Mouse (Mus musculus): Measurements from ENCODE around the gene Rundc3a.
"Not testable (repeated sequence)": the region's sequence is repeated elsewhere in the genome, so short reads cannot be mapped to it uniquely, and the experiment has no call there.

Gene Rundc3a

GRCm38 (mm10) chr11:102393238-102393634, at the start of gene Rundc3a:
TSS of gene Rundc3a (plus strand) at chr11:102393403.
- peak; percentile 92 to 94 for DNase-seq (ENCODE audit: low spot score in 2 of 2)

DNA sequence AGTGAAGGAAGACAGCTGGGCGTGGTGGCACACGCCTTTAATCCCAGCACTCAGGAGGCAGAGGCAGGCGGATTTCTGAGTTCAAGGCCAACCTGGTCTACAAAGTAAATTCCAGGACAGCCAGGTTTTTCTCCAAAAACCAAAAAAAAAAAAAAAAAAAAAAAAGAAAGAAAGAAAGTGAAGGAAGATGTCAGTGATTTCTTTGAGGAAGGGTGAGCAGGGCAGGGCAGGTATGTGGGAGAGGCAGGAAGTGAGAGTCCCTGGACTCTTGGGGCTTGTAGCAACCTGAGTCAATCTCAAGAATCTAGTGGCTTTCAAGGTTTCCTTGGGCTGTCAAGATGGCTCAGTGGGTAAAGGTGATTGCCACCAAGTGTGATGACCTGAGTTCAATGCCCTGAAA, 48.7 kb upstream of the Rundc3a start:
- no peak for DNase-seq (ENCODE audit: low spot score in 2 of 2)

GRCm38 (mm10) chr11:102346926-102347325, 46.3 kb upstream of the Rundc3a start:
- DNase-seq (ENCODE audit: low spot score in 2 of 2), result no peak

DNA sequence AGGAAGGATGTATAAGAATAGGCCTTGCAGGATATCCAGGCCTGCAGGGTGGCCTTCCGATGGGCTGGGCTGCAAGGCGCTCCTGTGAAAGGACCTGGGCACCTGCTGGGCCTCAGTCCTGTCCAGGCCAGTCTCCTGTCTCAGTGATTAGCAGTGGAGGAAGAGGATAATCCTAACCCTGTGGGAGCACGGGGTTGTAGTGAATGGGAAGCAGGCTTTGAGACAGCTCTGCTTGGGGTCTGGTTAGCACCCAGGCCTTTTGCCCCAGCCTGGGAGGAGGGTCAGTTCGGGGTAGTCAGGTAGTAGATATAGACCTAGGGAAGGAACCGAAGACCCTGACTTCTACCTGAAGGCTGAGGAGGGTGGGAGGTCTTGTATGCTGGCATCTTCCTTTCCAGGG, 45.5 kb upstream of the Rundc3a start:
- no peak for DNase-seq (ENCODE audit: low spot score in 2 of 2)

- no peak for DNase-seq (ENCODE audit: low spot score in 2 of 2)
These were observed 45.1 kb upstream of the Rundc3a start for GRCm38 (mm10) chr11:102348101-102348585.

DNA sequence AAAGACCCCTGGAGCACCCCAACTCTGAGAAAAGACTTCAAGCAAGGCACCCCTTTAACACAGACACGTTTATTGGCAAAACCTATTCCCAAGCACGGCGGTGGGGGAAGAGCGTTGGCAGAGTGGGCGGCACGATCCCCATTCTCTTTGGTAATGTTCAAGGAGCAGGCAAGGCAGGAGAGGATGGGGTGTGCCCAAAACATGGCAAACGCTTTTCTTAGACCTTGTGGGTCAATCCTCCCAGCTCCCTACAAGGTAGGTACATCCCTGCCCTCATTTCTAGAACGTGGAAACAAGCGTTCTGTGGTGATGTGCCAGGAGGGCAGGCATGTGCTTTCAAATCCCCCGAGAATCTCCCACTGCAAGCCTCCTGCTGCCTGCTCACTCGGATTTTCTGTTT, 44.4 kb upstream of the Rundc3a start:
- DNase-seq (ENCODE audit: low spot score in 2 of 2), result no peak

DNA sequence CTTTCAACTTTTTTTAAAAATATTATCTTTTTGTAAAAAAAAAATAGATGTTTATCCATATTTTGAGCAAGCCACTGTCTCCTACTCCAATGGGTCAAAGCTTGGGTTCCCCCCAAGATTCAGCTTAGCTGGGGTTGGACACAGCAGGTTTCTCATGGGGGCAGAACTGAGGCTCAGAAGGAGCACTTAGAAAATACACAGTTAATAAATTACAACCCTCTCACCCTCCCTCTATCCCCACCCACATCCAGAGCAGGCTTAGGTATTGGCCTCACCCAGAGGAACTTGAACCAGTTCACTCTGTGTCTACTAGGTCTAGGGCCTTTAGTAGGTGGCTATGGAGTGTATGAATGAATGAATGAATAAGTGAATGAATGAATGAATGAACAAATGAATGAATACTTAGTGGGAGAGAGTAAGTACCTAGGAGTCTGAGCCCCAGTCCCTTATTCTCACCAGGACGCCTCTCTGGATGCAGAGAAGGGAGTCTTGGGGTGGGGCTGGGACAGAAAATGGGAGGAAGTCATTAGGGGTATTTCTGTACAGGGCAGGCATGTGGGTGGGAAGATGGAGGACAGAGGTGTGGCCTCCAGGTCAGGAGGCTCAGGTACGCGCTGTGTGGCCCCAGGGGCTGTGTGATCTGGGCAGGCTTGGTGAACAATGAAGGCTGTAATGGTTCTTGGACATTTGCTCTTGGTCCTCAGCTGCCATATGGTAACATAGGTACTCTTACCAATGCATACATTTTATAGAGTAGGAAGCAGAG, 43.8 kb upstream of the Rundc3a start:
- DNase-seq (ENCODE audit: low spot score in 2 of 2), result no peak

DNA sequence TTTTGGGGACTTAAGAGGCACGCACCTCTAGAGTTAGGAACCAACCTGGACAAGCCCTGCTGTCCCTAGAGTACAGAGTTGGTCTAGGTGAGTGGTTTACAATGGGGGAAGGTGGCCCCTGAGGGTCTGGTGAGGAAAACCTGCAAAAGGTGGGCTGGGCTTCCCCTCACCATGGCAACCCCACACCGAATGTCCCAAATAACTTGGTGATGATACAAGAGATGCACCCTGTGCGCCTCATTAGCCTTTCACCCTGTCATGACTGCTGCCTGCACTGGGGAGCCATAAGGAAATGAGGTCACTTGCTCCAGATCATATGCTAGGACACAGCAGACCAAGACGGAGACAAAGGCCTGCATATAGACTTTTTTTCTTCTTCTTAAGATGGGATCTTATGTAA, 42.8 kb upstream of the Rundc3a start:
- no peak for DNase-seq (ENCODE audit: low spot score in 2 of 2)

DNA sequence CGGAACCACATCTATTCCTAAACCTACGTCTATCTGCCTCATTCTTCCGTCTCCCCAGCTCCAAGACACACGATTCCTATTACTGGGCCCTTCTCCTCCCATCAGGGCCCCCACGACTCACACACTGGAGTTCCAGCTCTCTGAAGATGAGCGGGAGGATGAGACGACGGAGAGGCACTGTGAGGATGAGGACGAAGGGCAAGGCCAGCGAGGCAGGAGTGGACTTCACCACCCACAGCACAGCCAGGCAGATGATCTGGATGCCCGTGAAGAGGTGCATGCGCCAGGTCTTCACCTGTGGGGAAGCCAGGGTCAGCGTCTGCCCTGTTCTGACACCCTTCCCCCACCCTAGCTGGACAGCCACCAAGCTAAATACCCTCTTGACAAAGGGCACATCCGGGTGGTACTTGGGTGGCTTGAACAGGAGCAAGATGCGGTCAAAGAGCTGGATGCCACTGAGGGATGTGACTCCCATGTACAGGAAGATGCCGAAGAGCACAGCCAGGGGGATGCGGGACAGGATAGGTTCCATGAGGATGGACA, 42.2 kb upstream of the Rundc3a start:
- DNase-seq (ENCODE audit: low spot score in 2 of 2), result no peak

DNA sequence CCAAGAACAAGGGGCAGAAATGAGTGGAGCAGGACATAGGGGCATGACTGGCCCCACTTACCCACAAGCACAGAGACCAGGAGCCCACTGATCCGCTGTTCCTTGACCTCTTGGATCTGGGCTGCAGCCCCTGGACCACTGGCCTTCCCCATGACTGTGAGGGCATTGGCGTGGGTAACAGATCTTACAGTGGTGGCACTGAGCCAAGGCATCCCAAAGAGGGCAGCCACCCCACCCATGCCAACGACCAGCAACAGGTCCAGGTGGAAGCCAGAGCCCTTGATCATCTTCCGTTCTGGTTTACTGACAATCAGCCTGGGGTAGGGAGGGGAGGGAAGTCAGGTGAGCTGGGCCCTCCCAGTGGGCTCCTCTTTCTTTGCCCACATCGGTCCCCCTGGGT, 40.8 kb upstream of the Rundc3a start:
- DNase-seq (ENCODE audit: low spot score in 2 of 2), result no peak

DNA sequence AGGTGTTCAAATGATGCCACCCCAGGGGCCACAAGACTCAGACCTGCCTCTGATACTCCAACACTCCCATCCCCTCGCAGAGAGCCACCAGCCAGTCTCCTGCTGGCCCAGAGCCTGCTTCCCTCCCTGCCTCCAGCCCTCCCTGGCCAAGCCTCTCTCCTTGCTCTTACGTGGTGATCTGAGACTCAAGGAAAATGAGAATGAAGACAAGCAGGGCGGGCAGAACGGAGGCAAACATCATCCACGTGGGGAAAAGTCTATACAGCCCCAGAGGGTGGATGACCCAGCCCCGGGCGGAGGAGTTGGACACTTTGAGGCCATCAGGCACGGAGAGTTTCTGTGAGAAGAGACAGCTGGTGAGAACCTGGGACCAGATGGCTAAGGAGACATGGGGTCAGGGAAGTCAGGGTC, 40.2 kb upstream of the Rundc3a start:
- DNase-seq (ENCODE audit: low spot score in 2 of 2), result no peak

GRCm38 (mm10) chr11:102355501-102355900, 37.7 kb upstream of the Rundc3a start:
- no peak for DNase-seq (ENCODE audit: low spot score in 2 of 2)

DNA sequence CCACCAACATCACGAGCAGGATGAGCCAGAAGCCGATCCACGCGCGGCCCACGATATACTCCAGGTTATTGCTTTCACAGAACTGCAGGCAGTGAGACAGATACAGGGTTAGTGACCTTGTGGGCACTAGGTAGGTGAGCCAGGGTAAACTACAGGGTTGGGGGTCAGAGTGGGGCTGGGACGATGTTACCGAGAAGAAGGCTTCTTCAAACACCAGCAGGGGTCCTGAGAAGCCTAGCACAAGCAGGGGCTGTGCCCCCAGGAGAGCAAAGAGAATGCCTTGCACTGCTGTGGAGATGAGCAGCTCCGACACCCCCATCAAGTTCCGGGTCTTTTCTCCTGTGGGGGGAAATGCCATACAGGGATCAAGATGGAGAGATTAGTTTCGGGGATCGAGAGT, 37.0 kb upstream of the Rundc3a start:
- DNase-seq (ENCODE audit: low spot score in 2 of 2), result no peak

GRCm38 (mm10) chr11:102356636-102357350, 36.4 kb upstream of the Rundc3a start:
- peak in 1 of 2 experiments; percentile 21 for DNase-seq (ENCODE audit: low spot score in 2 of 2)

DNA sequence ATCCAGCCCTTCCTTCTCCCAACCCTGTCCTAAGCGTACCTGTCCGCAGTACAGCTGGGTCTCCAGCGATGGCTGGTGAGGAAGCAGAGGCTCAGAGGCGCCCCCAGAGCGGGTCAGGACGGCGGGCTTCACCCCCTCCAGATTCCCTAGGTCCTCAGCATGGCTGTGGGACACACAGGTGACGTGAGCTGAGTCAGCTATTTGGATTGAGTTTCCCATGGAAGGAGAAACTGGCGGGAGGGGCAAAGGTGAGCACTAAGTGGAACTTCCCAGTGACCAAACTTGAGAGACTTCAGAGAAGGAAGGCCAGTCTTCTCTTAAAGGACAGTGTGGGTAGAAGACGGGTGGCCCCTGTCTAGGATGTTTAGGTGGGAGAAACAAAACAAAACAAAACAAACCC, 34.8 kb upstream of the Rundc3a start:
- DNase-seq (ENCODE audit: low spot score in 2 of 2), result no peak

GRCm38 (mm10) chr11:102361776-102362495, 31.3 kb upstream of the Rundc3a start:
- no peak for DNase-seq (ENCODE audit: low spot score in 2 of 2)

GRCm38 (mm10) chr11:102363623-102364022, 29.6 kb upstream of the Rundc3a start:
- DNase-seq (ENCODE audit: low spot score in 2 of 2), result no peak

GRCm38 (mm10) chr11:102364570-102365371, 28.4 kb upstream of the Rundc3a start:
- DNase-seq (ENCODE audit: low spot score in 2 of 2), result no peak

DNA sequence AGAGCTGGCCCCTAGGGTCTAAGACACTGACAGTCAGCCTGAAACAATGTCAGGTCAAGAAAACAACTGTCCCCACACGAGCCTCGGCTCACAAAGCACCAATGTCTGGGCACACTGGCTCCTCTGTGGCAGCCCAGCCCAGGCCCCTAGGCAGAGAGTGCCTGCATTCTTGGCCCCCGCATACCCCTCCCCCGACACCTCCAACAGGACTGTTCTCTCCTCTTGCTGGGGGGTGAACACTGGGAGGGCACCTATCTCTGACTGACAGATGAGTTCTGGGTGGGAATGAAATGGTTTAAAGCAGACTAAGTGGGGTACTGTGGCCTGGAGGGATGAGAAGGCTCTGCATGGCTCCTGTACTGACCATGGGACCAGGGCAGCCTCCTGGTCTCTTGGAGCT, 27.5 kb upstream of the Rundc3a start:
- no peak for DNase-seq (ENCODE audit: low spot score in 2 of 2)

DNA sequence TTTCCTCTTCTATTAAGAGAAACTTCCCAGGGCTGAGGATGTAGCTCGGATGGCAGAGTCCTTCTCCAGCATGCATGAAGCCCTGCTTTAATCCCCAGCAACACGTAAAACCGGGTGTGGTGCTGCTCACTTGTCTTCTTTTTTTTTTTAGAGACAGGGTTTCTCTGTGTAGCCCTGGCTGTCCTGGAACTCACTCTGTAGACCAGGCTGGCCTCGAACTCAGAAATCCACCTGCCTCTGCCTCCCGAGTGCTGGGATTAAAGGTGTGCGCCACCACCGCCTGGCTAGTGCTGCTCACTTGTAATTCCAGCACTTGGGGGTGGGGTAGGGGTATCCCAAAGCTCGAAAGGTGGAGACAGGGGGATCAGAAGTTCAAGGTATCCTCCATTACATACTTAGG, 27.1 kb upstream of the Rundc3a start, which contains the start of gene Slc4a1:
Gene Slc4a1, minus strand, starts transcription at position 101 of the 400 bp plus-strand sequence.
- DNase-seq (ENCODE audit: low spot score in 2 of 2), result not testable (repeated sequence)
